Mouse (Mus musculus) CH12.LX (cell line): ENCODE measurements around the gene Ezh1.

ENCODE experiments used
- CTCF ChIP-seq, 2 experiments: IDR thresholded peaks in 1 of 2; conservative IDR thresholded peaks in 1 of 2; 2 replicates each; pipeline ENCODE4 v1.5.1; 2011 to 2012; ENCODE audit warnings: low read depth in 2 of 2, low read length in 2 of 2, improper control_type of control experiment in 1 of 2, inconsistent platforms in 1 of 2, mild to moderate bottlenecking in 1 of 2, moderate library complexity in 1 of 2
- EP300 ChIP-seq: IDR thresholded peaks from 2 replicates; pipeline ENCODE4 v1.6.1; 2011; ENCODE audit warnings: low read length, improper control_type of control experiment
- MAFK ChIP-seq: IDR thresholded peaks from 2 replicates; pipeline ENCODE4 v1.6.1; 2011; ENCODE audit warnings: low read length, improper control_type of control experiment; ENCODE audit not compliant: insufficient replicate concordance
- MAX ChIP-seq: IDR thresholded peaks from 2 replicates; pipeline ENCODE4 v1.6.1; 2011; ENCODE audit warnings: low read length, improper control_type of control experiment
- NELFE ChIP-seq: IDR thresholded peaks from 2 replicates; pipeline ENCODE4 v1.6.1; 2011; ENCODE audit warnings: low read depth, low read length, improper control_type of control experiment
- NRF1 ChIP-seq: IDR thresholded peaks from 2 replicates; pipeline ENCODE4 v1.6.1; 2014; ENCODE audit warnings: low read depth, mild to moderate bottlenecking, inconsistent platforms, low read length, improper control_type of control experiment, moderate library complexity
- POLR2A ChIP-seq: IDR thresholded peaks from 2 replicates; pipeline ENCODE4 v1.6.1; 2011; ENCODE audit warnings: low read depth, mild to moderate bottlenecking, improper control_type of control experiment, low read length
- POLR2AphosphoS2 ChIP-seq: IDR thresholded peaks from 2 replicates; pipeline ENCODE4 v1.6.1; 2011; ENCODE audit warnings: low read depth, low read length, improper control_type of control experiment
- RAD21 ChIP-seq: IDR thresholded peaks from 2 replicates; pipeline ENCODE4 v1.6.1; 2011; ENCODE audit warnings: low read depth, mild to moderate bottlenecking, low read length, improper control_type of control experiment, moderate library complexity
- SMC3 ChIP-seq: IDR thresholded peaks from 2 replicates; pipeline ENCODE4 v1.6.1; 2011; ENCODE audit warnings: low read depth, low read length, improper control_type of control experiment
- USF1 ChIP-seq: IDR thresholded peaks from 2 replicates; pipeline ENCODE4 v1.6.1; 2014; ENCODE audit warnings: low read depth, mild to moderate bottlenecking, inconsistent platforms, low read length, improper control_type of control experiment

- TF ChIP-seq POLR2A (no peak), CTCF (conservative IDR thresholded peaks at IDR 0.05 in 1 of 2, IDR thresholded peaks at IDR 0.05 in 1 of 2; ENCODE audit: low read depth in 2 of 2, low read length in 2 of 2) (no peak), RAD21 (no peak), POLR2AphosphoS2 (no peak), NELFE (no peak), MAFK (no peak), USF1 (no peak), SMC3 (no peak), MAX (no peak), EP300 (no peak), NRF1 (no peak)
These were observed 26.7 kb downstream of the Ezh1 start for GRCm38 (mm10) chr11:101199555-101199954.
